Mouse (Mus musculus) testis, adult 2 months (tissue): Measurements from ENCODE around the gene Fjx1. TPM values are rescaled to one million over a fixed set of nuclear protein-coding genes. Genes with fewer than 3 reads are reported as not detected.

ENCODE experiments used
- H3K27ac ChIP-seq: fragments of 200-500 bp; 2 replicates; pipeline ENCODE4 v1.5.1; 2012; ENCODE audit warnings: low read depth, low read length; ENCODE audit not compliant: control insufficient read depth, insufficient read depth
- H3K27me3 ChIP-seq: fragments of 200-500 bp; 2 replicates; pipeline ENCODE4 v1.6.1; 2012; ENCODE audit warnings: mild to moderate bottlenecking, low read length, moderate library complexity; ENCODE audit not compliant: control insufficient read depth, insufficient read depth
- H3K36me3 ChIP-seq: fragments of 200-500 bp; 2 replicates; pipeline ENCODE4 v1.6.1; 2012; ENCODE audit warnings: mild to moderate bottlenecking, low read length; ENCODE audit not compliant: control insufficient read depth, insufficient read depth
- H3K4me1 ChIP-seq: fragments of 200-500 bp; 2 replicates; pipeline ENCODE4 v1.6.1; 2012; ENCODE audit warnings: low read length; ENCODE audit not compliant: control insufficient read depth, insufficient read depth
- H3K4me3 ChIP-seq: fragments of 200-500 bp; 2 replicates; pipeline ENCODE4 v1.5.1; 2012; ENCODE audit warnings: low read depth, mild to moderate bottlenecking, low read length, moderate library complexity, mixed read lengths; ENCODE audit not compliant: control insufficient read depth
- CTCF ChIP-seq: fragments of 200-500 bp; IDR thresholded peaks from 2 replicates; pipeline ENCODE4 v1.5.1; 2012; ENCODE audit warnings: low read depth, mild to moderate bottlenecking, inconsistent platforms, low read length, moderate library complexity; ENCODE audit not compliant: control insufficient read depth, insufficient read depth, insufficient replicate concordance
- POLR2A ChIP-seq: fragments of 200-500 bp; IDR thresholded peaks from 2 replicates; pipeline ENCODE4 v1.6.1; 2012; ENCODE audit warnings: low read depth, mild to moderate bottlenecking, inconsistent platforms, low read length, moderate library complexity; ENCODE audit not compliant: control insufficient read depth
- polyA plus RNA-seq: library from polyadenylated mRNA; depleted of rRNA; stranded (reverse); fragments of >200 nt; gene quantifications from 2 replicates; pipeline ENCODE4 v1.2.3, GENCODE M21; 2012

The Fjx1 gene
- polyA plus RNA-seq, 1 experiment, result 0.30 TPM

DNA sequence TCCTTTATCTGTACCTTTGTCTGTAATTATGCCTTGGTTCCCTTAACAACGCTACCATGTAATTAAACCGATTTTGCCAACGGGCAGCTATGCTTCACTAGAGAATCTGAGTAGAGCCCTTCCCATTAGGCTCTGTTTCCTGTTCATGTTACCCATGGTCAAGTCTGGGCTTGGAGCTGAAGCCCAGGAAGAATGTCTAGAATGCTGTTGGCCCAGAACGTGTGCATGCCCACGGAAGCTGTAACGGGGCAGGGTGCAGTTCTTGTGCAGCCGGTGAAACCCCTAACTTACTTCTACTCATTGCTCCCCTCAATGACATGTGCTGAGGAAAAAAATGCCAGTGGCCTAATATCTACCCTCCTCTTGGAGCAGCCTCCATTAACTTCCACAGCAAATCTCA, 4.5 kb downstream of the Fjx1 start:
- TF ChIP-seq CTCF (no peak), POLR2A (no peak)
- Histone ChIP-seq H3K4me3 (no peak overlapping the region), H3K27me3 (no peaks in the 10 kb centered on the region), H3K4me1 (peaks cover 20% of the 10 kb centered on the region), H3K36me3 (no peaks in the 10 kb centered on the region), H3K27ac (no peak overlapping the region)

DNA sequence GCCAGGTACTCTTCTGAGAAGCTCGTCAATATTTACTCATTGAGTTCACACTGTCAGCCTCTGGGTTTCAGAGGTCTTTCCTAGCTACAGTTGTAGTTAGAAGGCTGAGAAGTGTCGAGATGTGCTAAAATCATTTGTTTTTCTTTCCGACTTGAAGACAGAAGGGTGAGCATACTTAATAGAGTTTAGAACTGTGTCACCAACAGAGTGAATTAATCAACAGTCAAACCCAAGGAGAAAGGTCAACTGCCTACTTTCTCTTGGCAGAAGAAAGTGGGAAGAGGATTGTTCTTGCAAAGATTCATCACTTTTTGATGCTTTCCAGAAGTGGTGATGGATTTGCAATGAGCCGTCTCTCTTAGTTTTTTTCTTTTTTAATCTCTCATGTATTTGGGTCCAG, 5.4 kb downstream of the Fjx1 start:
- H3K27ac ChIP-seq, result no peak overlapping the region
- H3K36me3 ChIP-seq, result no peaks in the 10 kb centered on the region
- peaks cover 17% of the 10 kb centered on the region for H3K4me1 ChIP-seq
- no peak overlapping the region for H3K4me3 ChIP-seq
- TF ChIP-seq CTCF, result no peak
- no peak for TF ChIP-seq POLR2A
- no peaks in the 10 kb centered on the region for H3K27me3 ChIP-seq

DNA sequence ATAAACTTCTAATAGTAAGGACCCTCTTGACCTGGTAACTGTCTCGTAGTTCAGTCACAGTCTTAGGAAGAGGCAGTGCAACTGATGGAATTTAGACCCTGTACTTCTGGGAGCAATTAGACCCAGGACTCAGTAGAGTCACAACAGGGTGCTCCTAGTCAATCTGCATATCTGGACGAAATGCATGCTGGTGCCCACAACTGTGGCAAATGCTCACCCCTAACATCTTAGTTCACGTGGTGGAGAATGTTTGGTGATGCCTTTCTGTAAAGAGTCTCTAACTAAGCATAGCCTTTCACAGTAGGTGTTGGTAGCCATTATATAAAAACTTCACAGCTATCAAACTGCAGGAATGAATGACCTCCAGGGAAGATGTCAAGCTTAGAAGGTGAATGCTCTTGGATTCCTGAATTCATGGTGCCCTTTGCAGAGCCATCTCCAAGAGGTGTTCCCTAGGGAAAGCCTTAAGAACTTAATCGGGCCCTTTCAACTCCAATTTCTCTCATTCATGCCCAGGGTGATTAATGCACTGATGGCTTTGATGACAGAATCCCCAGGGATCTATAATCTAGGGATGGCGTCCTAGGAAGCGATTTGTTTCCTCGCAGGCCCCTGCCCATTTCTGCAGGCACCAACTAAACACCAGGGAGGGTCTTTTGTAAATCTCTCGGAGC, 14.8 kb downstream of the Fjx1 start:
- Histone ChIP-seq H3K27me3 (no peaks in the 10 kb centered on the region), H3K4me1 (no peaks in the 10 kb centered on the region)
- TF ChIP-seq CTCF (no peak), POLR2A (no peak)

DNA sequence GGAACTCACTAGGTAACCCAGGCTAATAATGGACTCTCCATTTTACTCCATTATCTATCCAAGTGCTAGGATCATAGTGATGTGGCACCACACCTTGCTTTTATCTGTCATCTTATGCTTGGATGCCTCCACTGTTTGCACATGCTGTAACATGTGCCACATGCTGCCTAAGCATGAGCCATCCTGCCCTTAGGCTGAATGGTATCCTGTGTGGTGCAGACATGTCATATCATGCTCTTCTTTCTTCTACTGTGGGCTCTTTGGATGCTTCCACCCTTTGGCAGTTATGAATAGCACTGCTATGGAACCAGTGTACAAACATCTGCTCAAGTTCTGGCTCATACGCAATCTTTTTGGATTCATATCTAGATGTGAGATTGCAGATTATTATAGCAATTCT, 18.4 kb downstream of the Fjx1 start:
- no peaks in the 10 kb centered on the region for H3K27me3 ChIP-seq
- H3K4me1 ChIP-seq, result no peaks in the 10 kb centered on the region
- no peaks in the 10 kb centered on the region for H3K36me3 ChIP-seq
- H3K4me3 ChIP-seq, result no peak overlapping the region
- no peak for TF ChIP-seq CTCF
- TF ChIP-seq POLR2A, result no peak
- no peak overlapping the region for H3K27ac ChIP-seq

More for the DNA sequence above, 14.8 kb downstream of the Fjx1 start:
- H3K27ac ChIP-seq, result no peak overlapping the region
- H3K36me3 ChIP-seq, result no peaks in the 10 kb centered on the region
- H3K4me3 ChIP-seq, result no peak overlapping the region

DNA sequence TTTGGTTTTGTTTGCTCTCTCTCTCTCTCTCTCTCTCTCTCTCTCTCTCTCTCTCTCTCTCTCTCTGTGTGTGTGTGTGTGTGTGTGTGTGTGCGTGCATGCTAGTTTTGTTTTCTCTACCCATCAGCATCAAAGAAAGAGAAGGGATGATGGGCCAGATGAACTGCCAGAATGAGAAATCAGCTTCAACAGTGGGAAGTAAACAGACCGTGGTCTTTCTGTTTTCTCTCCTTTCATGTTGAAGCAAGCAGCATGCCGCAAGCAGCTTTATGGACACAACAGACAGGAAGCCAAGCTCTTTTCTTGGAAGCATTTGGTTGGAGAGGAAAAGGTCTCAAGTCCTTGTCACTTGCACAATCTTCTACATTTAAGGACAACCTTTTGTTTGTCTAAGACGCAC, 21.2 kb downstream of the Fjx1 start:
- Histone ChIP-seq H3K27me3 (no peaks in the 10 kb centered on the region), H3K4me3 (no peak overlapping the region), H3K27ac (no peak overlapping the region), H3K36me3 (no peaks in the 10 kb centered on the region), H3K4me1 (no peaks in the 10 kb centered on the region)
- no peak for TF ChIP-seq POLR2A
- no peak for TF ChIP-seq CTCF

DNA sequence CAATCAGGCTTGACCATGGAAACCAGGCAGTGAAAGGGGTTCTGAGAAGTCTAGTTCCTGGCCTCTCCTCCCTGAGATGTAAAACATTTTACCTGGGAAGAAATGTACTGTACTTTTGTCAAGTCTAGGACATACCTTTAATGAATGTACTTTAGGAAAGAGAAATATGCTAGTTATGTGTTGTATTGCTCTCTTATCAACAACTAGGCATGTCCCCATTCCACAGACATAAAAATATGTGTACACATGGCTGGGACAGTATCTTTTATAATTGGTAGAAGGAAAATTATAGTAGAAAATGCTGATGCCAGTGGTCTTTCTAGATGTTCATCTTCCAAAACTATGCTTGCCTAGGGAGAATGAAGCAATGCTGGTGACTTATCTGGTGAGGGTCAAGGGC, 24.3 kb downstream of the Fjx1 start:
- H3K27ac ChIP-seq, result no peak overlapping the region
- no peak overlapping the region for H3K4me3 ChIP-seq
- TF ChIP-seq POLR2A (no peak), CTCF (no peak)
- no peaks in the 10 kb centered on the region for H3K36me3 ChIP-seq
- no peaks in the 10 kb centered on the region for H3K27me3 ChIP-seq
- H3K4me1 ChIP-seq, result no peaks in the 10 kb centered on the region

DNA sequence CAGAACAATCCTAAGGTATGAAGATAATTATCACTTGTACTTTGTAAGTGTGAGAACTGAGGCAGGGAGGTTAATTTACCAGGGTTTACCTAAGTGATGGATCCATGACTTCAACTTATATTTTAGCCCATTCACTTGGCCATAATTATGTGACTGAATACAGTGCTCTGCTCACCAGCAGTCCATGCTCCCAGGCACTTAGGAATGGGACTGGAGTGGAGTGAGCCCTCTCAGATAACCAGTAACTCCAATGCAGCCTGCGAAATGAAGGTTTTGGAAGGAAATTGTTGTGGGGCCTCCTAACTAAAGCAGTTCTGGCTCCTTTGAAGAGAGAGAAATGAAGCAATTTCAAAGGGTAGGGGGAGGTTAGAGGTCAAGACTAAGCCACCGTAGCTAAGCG, 25.9 kb downstream of the Fjx1 start:
- H3K4me3 ChIP-seq, result no peak overlapping the region
- no peak overlapping the region for H3K27ac ChIP-seq
- no peaks in the 10 kb centered on the region for H3K36me3 ChIP-seq
- TF ChIP-seq POLR2A, result no peak
- TF ChIP-seq CTCF, result no peak
- no peaks in the 10 kb centered on the region for H3K4me1 ChIP-seq
- H3K27me3 ChIP-seq, result no peaks in the 10 kb centered on the region

DNA sequence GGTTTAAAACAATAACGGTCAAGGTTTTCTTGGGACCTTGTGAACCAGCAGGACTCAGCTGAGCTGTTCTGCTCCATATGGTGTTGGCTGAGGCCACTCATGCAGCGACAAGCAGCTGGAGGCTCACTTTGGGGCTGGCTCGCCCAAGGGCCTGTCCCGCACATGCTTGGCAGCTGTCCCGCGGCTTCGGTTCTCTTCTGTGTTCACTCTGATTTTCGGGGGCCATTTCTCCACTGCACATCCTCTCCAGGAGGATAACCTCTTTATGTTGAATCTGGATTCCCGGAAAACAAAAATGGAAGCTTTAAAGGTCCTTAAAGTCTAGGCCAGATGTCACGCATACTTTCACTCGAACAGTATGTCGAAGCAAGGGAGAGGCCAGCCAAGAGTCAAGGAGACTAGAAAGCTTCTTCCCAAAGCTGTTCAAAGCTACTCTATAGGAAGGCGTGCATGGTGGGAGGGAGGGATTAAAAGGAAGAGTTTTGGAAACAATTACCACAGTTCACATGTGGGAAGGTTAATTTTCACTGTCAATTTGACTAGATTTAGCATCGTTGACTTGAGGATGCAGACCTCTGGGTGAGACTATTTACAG, 36.1 kb downstream of the Fjx1 start:
- H3K27ac ChIP-seq, result peak overlapping the region; percentile 83
- TF ChIP-seq CTCF, result no peak
- TF ChIP-seq POLR2A, result no peak
- peaks cover 4% of the 10 kb centered on the region for H3K4me1 ChIP-seq
- H3K4me3 ChIP-seq, result peak overlapping the region; percentile 94
- H3K36me3 ChIP-seq, result no peaks in the 10 kb centered on the region
- no peaks in the 10 kb centered on the region for H3K27me3 ChIP-seq
